Mouse (Mus musculus): ENCODE results near the gene Ankrd65. TPM values are rescaled to one million over a fixed set of nuclear protein-coding genes. Genes with fewer than 3 reads are reported as not detected.
"Not testable (repeated sequence)": the region's sequence is repeated elsewhere in the genome, so short reads cannot be mapped to it uniquely, and the experiment has no call there.

Ankrd65 gene
- not detected for polyA plus RNA-seq (2017; shearing (Covaris generic))

DNA sequence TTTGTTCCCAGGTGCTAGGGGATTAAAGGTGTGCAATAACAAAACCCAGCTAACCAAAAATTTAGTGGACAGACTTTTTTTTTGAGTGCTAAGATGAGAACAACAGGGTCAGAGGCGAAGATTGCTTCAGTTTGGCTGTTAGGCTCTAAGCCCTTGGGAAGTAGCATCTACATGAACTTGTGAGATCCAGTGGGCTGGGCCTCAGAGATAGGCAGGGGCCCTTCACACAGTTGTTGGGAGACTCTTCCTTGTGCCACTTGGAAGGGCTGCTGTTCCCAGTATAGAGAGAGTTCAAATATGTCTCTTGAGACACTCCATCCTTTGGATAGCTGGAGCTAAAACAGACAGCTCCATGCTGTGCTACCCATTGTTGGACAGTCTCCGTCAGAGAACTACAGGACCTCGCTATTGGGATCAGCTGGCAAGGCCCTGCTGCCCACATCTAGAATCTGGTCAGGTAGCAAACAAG, at the start of gene Ankrd65:
Gene Ankrd65 (plus strand): TSS at position 419 of the 469 bp plus-strand sequence.
- no peak for ATAC-seq

DNA sequence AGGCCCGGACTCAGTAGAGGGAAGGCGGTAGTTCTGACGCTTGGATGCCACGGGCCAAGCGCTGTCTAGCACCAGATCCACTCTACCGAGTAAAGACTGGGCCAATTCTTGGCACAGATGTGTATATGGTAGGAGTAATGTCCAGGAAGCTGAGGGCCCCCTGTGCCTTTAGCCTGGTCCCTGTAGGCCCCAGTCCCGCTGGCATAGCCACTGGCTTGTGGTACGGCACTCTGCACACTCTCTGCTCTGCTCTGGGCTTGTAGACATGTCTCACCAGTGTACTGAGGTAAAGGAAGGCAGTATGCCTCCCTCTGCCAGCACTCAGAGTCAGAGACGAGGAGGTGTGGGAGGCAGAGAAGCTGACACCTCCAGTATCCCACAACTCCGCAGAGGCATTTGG, 49.6 kb upstream of the Ankrd65 start:
- ATAC-seq, result not testable (repeated sequence)

DNA sequence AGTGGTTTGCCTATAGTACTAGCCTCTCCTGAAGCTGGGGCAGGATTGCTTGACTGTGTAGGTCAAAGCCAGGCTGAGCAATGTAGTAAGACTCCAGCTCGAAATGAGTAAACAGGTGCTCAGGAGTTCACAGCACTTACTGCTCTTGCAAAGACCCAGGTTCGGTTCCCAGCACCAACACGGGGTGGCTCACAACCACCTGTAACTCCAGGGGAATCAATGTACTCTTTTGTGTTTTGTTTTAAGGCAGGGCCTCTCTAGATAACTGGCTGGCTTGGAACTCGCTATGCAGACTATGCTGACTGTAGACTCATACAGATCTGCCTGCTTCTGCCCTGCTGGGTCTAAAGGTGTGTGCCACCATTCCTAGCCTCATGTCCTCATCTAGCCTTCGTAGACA, 47.6 kb upstream of the Ankrd65 start:
- ATAC-seq, result no peak

DNA sequence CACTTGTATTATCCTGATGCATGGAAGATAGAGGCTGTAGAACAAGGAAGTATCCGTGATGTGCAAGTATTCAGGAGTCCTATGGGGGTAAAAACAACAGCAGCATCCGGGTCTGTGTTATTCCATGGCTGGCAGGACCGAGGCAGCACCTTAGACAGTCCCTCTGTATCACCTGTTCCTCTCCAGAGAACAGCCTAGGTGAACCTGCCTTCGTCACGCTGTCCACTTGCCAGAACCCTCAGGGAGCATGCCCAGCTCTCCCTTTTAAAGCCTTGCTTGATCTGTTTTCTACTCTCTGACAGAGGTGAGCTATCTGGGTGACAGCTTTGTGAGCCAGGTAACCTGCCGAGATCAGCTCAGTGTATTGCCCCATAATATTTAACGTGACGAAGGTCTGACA, 45.8 kb upstream of the Ankrd65 start:
- no peak for ATAC-seq

DNA sequence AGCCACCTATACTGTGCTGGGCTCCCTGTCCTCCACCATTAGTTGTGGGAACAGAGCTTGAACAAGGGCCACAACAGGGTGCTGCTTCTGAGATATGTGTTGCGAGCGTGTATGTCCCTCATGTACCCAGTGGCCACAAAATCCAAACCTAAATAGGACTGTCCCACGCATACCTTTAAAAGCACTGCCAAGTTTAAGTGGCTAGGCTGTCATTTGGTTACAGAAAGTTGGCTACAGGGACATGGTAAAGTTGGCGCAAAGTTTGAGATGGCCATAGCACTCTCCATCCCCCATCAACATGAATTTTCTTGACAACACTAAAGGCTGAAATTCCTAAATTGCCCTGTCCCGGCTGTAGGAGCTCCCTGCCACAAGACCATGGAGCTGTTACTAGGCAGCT, 45.1 kb upstream of the Ankrd65 start:
- no peak for ATAC-seq

DNA sequence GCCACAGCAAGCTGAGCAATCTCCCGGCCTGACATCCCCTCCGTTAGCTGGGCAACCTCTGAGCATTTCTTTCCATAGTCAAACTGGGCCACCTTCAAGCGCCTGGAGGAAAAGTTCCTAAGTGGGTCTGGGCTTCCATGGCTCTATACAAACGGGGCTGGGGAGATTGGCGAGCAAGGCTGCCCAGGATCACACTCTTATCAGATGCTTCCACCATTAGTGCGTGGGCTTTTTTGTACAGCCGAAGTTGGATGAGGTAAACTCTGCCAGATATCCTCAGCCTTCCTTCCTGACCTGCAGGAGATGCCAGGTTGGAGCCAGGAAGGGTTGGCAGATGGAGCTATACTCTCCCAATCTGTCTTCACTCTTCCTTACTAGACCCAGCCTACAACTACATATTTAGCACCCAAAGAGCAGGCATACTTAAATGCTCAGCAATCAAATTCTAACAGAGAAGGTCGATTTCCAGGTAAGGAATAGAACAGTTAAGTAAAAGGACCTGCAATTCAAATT, 44.1 kb upstream of the Ankrd65 start:
- no peak for ATAC-seq

DNA sequence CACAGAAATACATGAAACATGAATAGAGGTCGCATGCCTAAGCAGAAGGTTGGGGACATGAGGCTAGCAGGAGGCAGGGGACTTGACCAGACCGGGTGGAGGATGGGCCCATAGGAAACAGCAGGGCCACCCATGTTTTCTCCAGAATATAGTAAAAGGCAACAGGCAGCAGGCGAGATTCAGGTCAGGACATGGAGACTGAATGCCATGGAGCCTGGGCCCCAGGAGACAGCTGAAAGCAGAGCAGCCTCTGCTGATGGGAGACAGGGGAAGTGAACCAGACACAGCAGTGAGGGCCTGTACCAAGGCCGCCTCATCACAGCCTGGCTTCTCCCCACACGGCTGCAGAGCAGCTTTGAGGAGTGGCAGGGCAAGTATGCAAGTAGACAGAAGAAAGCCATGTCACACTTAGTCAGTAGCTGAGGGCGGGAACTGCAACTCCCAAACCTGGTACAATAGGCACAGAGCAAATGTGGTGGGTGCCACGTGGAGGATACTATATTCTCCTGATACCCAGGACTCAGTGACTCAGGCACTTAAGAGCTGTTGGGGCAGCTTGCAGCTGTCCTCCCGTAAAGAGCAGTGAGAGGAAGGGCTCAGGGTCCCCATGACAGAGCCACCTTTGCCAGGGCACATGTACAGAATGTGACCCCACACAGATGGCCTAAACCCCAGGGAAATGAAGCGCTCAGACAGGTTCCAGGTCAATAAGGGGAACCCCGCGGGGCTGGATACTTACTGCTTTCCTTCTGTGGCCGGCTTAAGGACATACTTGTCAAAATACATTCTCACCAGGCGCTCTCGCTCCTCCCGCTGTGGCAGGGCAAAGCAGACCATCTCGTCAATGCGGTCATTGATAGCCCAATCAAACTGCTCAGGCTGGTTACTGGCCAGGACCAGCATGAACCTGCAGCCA, 43.4 kb upstream of the Ankrd65 start:
- ATAC-seq, result no peak

DNA sequence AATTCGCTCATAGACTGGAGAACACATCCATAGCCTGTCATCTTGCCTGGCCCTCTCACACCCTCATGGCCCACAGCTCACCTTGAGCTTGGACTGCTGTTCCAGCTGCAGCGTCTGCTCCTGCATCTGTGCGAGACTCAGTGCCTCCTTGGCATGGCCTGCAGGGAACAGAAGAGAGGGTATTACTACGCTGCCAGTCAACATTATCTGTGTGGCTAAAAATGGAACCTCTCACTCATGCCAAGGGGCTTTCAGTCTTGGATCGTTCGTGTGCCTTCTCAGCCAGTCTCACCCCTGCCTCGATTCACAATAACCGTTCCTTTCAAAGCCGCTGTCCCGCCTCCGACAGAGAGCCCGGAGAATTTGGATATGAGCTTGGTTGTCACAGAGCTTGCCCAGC, 33.2 kb upstream of the Ankrd65 start:
- no peak for ATAC-seq

DNA sequence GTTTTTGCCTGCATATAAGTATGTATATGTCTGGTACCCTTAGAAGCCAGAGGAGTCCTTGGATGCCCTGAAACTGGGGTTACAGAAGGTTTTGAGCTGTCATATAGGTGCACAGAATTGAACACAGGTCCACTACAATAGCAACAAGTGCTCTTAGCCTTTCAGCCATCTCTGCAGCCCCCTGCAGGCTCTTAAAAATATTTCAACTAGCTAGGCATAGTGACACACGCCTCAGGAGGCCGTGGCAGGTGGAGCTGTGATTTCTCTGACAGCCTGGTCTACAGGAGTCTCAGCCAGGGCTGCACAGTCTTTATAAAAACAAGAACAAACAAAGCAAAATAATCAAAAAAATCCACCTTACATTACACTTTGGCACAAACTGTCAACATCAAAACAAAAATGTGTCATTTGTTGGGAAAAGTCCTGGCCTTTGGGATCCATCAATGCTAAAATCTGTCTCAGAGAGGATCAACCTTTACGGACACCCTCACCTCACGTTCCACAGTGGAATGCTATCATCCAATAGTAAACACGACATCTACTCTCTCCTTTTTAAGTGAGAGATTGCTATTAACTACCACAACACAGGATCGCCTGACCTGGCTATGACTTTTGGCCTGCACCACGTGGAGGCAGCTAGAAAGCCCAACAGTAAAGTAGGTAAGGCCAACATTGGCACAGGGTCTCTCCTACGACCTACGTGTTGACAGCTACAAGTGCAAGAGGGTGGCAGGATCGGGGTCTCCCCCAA, 30.2 kb upstream of the Ankrd65 start:
- ATAC-seq, result peak; percentile 46

DNA sequence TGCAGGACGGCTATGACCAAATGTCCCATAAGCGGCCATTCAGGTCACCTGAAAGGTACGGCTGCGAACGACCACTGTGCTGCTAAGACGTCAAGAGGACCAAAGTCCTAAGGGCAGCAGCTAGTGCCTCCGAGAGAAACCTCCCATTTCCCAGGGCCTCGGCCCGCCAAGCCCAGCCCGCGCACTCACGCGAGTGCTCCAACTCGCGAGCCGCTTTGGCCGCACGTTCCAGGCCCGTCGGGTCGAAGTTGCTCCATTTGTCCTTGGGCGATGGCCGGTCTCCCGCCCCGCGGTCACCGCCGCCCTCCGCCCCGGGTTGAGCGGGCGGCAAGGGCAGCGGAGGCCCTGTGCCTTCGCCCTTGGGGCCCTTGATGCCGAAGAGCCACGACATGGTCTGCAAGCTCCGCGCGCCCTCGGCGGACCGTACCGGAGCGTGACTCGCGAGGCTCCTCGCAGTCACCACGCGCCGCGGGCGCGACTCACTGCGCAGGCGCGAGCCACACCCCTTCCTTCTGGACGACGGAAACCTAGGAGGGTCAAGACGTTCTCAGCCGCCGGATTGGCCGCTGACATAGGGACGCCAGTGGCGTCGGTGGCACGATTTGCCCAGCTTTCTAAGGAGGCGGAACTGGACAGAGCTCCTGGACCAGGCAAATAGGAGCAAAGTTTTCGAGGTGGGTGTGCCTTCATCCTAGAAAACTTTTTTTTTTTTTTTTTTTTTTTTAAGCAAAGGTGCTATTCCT, 29.5 kb upstream of the Ankrd65 start, which contains the start of gene Atad3a:
Gene Atad3a (minus strand): TSS at position 481 of the 743 bp plus-strand sequence.
- peak; percentile 91 for ATAC-seq

DNA sequence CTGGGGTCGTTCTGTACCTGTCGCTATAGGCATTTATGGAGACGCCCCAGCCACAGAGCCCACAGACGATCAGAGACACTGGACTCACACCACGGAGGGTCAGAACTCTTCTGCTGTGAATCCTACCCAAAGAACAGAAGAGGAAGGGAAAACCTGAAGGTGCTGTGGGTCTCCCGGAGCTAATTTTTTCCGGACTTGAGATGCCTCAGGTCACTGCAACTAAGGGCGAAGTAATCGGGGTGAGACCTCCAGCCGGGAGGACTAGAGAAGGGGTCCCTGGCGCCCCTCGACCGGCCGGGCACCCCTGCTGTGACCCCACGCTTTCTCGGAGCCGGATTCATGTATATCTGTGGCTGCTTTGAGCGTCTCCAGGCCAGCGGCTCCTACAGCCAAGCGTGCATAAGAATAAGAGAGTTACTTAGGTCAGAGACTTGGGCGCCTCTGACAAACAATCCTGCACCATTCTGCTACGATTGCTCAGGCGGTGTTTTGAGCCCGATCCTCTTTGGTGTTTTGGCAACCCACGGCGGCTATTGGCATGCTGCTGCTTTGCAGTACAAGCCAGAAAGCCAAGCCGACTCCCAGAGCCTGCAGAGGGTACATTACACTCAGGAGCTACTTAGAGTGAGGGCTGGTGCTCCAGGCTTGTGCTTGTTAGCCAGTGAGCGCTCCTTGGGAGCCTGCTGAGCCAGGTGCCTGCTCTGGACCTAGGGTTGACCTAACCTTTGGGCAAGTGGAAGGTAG, 28.7 kb upstream of the Ankrd65 start:
- ATAC-seq, result no peak

DNA sequence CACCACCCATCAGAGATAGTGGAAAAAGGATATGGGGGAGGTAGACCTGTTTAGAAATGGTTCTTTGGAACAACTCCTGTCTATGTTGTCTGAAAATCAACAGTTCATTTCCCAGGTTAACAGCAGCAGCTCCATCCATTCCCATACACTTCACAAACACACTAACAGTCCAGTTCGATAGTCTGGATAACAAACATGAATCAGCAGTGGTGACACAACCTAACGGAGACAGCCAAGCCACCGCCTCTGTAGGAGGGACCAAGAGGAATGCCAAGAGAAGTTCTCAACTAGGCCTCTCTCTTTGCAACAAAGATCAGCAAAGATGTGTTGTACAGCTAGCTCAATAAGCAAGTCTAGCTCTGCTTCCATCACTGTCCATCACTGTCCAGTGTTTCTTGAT, 27.9 kb upstream of the Ankrd65 start:
- ATAC-seq, result no peak

DNA sequence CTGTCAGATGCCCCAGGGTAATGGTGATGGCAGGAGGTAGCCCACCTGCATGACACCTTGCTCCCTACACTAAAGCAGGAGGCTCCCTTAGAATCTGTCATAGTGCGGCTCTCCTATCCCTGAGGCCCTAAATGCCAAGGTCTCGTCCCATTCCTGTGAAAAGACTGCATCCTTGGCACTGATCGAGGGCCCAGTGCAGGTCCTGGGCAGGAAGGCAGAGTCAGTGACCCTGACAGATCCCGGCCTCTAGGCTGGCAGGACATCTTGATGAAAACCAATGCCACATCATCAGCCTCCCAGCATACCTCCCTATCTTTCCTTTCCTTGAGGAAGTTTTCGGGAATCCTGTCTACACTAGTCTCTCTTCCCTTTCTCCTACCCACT, 20.8 kb upstream of the Ankrd65 start:
- ATAC-seq, result no peak

DNA sequence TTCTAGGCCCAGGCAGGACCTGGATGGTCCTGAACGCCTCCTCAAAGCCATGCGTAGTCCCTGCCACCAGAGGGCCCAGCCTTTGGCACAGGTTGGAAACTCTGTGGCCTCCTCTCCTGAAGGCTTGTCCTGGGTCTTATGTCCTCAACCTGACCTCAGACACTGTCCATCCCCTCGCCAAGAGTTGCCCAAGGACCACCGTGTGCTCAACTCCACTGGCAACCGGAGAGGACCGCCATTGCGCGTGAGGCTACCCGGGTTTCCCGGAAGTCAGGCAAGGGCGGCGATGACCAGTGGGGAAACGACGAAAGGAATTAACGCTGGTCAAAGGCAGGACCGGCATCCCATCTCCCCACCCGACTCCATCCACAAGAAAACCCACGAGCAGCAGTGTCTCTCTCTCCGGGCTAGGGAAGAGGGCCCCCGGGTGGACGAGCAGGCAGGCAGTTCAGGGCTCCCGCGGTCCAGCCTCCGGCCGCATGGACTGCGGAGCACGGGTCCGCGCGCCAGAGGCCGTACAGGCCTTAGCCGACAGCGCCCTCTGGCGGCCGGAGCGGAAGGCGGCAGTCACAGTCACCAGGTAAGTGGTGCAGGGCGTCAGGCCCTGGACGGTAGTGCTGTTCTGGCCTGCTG, 20.2 kb upstream of the Ankrd65 start:
- ATAC-seq, result peak; percentile 67

DNA sequence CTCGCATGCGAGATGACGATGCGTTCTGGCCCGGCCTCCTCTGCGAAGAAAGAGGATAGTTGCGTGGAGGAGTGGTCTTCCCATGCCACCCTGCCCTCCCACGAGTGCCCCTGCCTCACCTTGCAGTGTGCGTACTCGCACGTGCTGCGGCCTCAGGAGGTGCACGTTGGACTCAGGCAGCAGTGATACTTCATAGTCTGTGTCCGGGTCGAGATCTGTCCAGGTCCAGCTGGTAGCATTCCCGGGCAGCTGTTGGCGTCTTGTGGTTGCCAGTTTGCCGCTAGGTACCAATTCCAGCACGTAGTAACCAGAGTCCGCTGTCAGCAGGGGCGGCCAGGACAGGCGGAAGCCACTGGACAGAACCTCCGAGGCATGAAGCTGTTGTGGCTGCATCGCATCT, 19.6 kb upstream of the Ankrd65 start:
- no peak for ATAC-seq

DNA sequence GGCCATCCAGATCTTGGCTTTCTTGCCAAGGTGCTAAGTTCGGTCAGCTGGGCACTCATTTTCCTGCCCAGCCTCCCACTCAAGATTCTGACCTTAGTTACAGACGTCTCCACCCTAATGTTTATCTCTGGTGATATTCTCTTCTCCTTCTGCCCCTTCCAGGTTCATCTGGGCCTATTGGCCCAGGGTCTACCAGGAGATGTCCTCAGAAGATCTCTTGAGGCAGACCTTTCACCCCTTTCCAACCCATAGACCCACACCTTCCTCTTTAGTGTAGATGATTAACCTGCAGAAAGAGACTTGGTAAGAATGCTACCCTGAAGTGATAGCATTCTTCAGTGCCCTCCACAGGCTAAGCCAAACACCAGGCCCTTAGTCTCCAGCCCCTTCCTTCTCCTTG, 18.5 kb upstream of the Ankrd65 start:
- no peak for ATAC-seq

DNA sequence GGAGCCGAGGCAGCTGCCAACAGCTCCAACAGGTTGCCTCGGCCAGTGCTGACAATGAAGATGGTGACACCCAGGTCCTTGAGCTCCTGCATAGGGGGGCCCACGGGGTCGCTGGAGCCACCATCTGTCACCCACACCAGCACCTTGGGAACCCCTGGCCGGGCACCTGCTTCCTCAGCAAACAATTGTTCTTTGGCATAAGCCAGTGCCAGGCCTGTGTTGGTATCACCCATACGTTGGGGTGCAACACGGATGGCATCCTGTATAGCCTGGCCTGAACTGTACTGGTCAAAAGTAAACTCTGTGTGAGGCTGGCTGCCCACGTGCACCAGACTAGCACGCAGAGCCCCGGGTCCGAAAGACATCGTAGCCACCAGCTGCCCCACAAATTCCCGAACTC, 17.5 kb upstream of the Ankrd65 start:
- no peak for ATAC-seq

DNA sequence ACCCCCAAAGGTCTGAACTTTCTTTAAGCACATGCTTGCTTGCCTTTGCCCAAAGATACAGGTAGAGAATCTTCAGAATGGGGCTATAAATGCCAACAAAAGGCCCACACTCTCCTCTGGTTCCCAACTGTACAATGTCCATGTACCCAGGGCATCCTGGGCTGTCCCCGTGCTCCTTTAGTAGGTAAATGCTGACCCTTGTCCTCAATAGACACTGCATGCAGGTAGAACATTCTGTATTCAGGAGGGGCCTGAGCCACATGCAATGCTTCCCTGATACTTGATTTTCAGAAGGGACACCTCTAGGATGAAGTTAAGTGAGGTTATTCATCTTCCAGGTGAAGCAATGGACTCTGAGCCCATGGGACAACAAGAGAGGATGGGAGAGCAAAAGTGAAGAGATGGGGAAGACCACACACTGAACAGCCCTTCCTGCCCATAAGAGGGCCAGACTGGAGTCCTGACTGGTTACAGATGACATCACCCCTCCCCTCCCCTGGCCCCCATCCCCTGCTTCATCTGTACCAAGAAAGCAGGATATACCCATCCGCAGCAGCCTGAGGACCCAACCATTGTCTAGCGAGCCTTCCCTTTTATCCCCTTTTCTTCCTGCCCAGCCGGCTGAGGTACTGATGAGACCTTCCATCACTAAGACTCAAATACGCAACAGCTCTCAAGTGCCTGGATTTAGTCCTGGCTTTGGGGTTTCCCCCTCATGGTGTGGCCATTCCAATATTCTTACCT, 16.7 kb upstream of the Ankrd65 start:
- ATAC-seq, result no peak

DNA sequence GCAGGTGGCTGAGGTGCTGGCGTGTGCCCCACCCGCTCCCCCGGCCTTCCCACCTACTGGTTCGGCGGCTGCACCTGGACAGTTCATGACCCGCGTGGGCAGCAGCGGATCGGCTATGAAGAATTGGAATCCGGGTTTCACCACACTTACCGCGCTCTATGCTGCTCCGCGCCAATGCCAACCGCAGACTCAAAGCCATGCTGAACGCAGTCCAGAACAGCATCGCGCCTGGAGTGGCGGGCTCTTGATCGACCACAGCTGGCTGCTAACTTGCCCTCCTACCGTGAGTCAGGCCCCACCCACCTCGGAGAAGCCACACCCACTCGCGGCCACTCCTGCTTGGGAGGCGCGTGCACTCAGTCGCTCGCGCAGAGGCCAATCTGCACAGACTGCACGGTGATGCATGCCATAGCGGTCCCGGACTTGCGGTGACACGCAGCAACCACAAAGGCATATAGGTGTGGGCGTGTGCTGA, 15.9 kb upstream of the Ankrd65 start, which contains the start of gene Vwa1:
Gene Vwa1 (minus strand): TSS at position 419 of the 475 bp plus-strand sequence.
- ATAC-seq, result peak; percentile 81

DNA sequence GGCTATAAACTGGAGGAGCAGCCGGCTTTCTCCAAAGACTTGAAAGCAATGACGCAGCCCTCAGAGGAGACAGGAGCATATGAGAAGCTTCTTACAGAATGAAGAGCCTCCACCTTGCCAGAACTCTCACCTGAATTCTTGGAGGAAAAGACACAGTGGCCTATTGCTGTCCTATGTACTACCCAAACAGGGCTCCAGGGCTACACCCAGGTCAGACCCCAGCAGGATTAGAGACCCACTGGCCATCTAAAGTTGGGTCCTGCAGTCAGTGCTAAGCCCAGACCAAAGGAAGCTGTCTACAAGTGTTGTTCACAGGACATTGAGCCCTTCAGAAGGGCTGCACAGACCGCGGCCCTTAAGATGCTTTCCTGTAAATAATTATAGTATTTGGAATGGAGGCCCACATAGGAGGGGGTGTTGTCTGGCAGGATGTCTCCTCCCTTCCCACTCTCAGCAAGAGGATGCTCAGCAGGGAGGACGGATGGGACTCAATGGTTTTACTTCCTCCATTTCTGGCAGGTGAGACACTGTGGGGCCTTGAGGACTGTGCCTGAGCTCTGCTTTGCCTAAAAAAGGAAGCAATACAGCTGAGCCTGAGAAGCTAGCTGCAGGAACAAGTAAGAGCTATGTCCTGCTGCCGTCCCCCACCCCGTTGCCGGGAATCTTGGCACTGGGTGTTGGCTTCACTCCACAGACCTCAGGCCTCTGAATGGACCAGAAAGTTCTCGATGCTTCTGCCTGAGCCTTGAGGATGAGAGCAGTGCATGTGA, 15.1 kb upstream of the Ankrd65 start:
- no peak for ATAC-seq

Measured in CD4-positive, CD25-positive, alpha-beta regulatory T cell, adult 4 months (primary cell).